Mouse (Mus musculus): ENCODE results near the gene Ift20.
"Not testable (repeated sequence)": the region's sequence is repeated elsewhere in the genome, so short reads cannot be mapped to it uniquely, and the experiment has no call there.

Ift20 gene

DNA sequence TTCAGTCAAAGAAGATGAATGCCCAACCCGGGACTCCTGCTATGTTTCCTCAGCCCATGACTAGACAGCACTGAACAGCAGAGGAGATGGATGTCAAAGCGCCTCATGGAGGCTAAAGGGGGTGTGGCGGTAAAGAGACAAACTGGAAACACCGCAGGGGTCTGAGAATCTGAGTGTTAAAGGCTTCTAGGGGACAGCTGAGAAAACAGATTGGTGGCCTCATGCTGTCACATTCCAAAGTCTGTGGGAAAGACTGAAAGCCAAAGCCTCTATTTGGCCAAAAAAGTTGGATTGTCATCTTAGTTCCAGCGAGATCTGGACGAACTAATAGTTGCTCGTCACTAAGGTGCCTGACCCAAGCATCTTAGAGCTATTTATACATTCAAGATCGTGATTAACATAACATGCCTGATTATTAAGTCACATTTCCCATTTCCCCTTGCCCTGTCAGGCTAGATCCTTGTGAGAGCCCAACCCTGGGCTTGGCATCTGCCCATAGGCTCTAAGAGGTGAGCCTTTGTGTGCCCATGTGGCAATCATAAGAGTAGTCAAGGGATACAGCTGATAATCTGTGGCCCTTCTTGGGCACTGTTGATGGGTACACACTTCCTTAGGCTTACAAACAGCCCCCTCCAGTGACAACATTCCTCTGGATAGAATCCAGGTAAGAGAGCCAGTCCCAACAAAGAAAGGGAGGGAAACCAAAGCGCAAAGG is 12.8 kb upstream of the Ift20 start:
- no peak for DNase-seq

GRCm38 (mm10) chr11:78524838-78525237 is 11.3 kb upstream of the Ift20 start:
- DNase-seq = peak; percentile 33

DNA sequence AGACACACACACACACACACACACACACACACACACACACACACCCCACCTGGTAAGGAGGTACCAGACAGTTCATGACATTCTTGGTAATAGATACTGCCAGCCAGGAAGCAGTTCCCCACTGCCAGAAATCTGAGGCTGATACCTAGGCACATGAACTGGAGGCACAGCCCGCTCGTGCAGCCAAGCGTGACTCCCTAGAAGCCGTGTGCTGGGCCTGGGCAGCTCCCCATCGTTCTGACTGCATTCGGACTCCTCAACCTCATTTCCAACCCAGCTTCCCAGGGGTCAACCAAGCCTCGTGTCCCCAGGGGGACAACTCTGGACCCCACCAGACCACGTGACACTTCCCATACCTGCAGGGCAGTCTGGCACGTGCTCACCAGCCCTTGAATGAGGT is 7.4 kb upstream of the Ift20 start:
- no peak for DNase-seq

DNA sequence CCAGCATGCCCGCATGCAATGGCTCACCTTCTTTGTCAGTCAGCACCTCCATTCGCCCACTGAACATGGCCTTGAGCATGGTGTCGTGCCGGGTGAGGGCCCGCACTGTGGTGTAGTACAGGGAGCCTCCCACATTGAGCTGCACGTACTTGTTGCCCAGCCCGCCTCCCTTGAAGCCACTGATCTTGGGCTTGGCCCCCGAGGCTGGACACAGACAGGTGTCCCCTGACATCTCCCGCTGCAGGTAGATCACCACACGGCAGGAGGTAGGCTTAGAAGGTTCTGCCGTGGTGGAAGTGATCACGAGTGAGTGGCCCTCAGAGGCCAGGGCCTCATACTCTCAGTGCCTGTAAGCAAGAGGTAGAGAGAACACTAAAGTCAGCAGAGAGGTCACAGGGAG is 6.2 kb upstream of the Ift20 start:
- no peak for DNase-seq

DNA sequence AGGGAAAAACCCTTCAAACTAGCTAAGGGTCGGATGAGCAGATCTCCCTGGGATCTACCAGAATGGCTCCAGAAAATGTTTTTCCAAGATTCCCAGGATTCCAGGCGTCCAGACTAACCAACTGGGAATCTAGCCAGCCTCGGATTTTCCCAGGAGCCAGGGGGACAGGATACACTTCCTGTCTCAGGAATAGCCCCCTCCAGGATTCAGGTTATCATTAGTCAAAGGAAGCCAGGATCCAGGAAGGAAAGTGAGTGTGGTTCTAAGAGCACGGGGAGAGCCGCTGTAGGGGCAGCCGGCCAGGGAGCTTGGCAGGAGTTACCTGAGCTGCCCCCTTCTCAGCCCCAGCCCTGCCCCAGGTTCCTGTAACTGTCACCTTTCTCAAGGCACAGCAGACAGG is 5.1 kb upstream of the Ift20 start:
- DNase-seq = no peak

DNA sequence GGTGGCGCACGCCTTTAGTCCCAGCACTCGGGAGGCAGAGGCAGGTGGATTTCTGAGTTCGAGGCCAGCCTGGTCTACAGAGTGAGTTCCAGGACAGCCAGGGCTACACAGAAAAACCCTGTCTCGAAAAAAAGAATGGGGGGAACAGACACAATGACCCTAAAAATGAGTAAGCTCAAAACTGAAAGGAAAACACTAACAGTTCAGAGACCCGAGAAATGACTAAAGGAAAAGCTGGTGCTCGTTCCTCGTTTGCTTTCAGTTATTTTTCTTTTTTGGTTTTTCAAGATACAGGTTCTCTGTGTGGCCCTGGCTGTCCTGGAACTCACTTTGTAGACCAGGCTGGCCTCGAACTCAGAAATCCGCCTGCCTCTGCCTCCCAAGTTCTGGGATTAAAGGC is 4.6 kb upstream of the Ift20 start:
- not testable (repeated sequence) for DNase-seq

DNA sequence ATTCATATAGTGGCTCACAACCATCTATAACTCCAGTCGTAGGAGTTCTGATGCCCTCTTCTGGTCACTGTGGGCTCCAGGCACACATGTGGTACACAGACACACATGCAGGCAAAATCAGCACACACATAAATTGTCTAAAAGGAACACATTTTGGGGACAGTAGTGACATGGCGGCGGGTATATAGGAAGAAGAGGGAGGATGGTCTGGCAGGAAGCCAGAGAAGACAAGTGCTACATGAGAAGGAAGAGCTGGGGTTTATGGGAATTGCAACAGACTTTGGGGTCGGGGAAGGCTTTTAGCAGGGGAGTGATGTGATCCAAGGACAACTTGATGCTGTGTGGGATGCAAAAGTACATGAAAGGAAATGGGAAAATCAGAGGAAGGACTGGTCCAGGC is 1.6 kb upstream of the Ift20 start:
- peak; percentile 56 for DNase-seq

GRCm38 (mm10) chr11:78535376-78536079 is 633 bp upstream of the Ift20 start:
- no peak for DNase-seq

GRCm38 (mm10) chr11:78536690-78537084 is 526 bp downstream of the Ift20 start:
- DNase-seq = no peak

GRCm38 (mm10) chr11:78540358-78540757 is 4.2 kb downstream of the Ift20 start:
- DNase-seq = no peak

- no peak for DNase-seq
Observed at GRCm38 (mm10) chr11:78544449-78545111, 8.4 kb downstream of the Ift20 start.

GRCm38 (mm10) chr11:78545181-78545580 is 9.0 kb downstream of the Ift20 start:
- DNase-seq = no peak

DNA sequence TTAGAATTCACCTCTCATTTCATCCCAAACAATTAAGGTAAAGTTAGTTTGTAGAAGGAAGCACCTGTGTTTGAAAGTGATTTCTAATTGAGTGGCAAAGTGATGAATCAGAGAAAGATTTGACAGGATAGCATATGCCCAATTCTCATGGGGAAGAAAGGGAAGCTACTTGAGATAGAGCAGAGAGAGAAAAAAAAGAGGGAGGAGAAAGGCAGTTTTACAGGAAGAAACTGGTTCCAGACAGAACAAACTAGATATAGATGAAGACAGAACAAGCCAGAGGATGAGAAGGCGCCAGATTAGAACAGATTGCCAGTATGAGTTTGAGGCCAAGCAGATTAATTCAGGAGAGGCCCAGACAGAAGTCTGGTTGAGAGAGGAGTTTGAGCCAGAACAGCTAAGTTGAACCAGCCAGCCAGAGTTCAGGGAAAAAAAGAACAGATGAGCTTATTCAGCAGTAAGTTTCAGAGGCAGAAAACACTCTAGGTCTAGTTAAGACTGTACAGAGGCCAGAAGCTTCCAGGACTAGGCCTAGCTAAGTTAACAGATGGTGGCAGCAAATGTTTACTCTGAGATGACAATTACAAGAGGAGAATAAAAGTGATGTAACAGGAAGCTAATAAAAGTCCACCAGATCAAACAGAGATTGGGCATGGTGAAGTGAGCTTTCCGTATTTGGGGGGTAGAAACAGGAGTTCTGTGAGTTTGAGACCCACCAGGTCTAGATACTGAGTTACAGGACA is 11.7 kb downstream of the Ift20 start:
- no peak for DNase-seq

DNA sequence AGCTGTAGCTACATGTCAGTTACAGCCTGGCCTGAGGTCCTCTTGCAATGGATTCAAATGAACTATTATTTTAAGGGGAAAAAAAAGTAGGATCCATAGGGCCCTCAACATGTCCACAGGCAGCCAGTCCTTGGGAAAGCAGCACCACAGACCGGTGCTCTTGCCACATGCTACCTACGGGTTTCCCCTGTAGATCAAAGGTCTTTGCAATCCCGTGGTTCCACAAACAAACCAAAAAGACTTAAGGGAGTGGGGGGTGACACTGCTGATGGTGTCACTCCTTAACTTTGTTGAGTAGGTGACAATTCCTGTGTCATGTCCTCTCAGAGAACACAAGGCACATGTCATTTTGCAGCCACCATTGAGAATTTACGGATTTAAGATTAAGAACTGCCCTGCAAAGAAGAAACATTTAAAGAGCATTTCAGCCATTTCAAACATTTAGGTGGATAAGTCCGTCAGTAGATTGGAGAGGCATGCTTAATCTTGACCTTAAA is 13.4 kb downstream of the Ift20 start:
- no peak for DNase-seq

- DNase-seq = peak; percentile 97
Observed at GRCm38 (mm10) chr11:78550168-78551058, 14.3 kb downstream of the Ift20 start, which contains the start of gene Tmem97. TSS of gene Tmem97 (minus strand) at chr11:78550777.

DNA sequence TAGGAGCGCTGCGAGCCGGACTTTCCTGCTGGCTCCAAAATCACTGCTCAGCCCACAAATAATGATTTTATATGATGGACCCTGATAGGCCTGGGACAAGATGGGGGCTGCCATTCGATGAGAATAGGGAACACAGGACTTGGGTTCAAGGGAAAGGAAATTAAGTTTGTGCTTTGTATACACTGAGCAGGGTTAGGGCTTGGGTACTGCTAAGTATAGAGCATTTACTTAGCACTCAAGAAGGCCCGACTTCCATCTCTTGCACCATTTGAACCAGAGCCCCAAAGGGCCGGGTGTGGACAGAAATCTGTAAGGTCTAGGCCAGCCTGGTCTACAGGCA is 14.9 kb downstream of the Ift20 start:
- DNase-seq = no peak

- no peak for DNase-seq
Observed at GRCm38 (mm10) chr11:78555623-78556022, 19.5 kb downstream of the Ift20 start.

GRCm38 (mm10) chr11:78556070-78556469 is 19.9 kb downstream of the Ift20 start:
- DNase-seq = no peak

DNA sequence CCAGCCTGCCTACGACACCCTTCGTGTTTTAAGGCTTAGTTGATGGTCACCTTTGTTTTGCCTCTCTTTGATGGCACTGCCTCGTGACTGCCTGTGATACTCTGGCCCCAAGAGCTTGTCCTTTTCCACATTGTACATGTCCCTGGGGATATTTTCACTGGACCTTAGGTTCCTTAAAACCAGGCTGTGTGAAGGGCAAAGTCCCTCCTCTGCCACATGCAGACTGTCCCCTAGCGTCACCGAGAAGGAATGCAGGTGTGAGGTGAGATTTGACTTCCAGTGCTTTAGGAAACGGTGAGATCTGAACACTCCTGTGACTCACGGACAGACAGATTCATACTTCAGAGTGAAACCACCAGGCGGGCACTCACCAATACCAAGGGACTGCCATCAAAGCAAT is 21.1 kb downstream of the Ift20 start:
- DNase-seq = no peak

GRCm38 (mm10) chr11:78560447-78560846 is 24.3 kb downstream of the Ift20 start:
- DNase-seq = no peak

GRCm38 (mm10) chr11:78566775-78567174 is 30.6 kb downstream of the Ift20 start:
- no peak for DNase-seq

DNA sequence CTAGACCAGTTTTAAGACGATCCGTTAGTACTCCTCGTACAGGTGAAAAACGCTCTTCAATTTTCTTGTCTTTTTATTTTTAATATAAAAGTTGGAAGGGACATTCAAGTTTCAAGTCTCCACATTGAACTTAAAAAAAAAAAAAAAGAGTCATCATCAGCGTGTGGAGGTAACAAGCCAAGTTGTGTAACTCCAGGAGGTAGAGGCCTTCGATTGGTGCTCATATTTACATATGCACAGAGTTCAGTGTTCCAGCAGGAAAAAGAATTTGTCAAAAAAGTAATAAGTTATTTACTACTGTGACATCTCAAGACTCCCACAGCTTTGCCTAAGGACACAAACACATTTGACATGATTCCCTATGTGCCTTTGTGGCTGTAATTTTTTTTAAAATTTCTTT is 31.5 kb downstream of the Ift20 start:
- no peak for DNase-seq
